Mouse (Mus musculus) forebrain, embryonic 11.5 days (tissue): Measurements from ENCODE around the gene Gfra1. TPM values are rescaled to one million over a fixed set of nuclear protein-coding genes. Genes with fewer than 3 reads are reported as not detected.

ENCODE experiments used
- ATAC-seq: fragments of 200-750 bp; cut with Nextera tagmentation; replicated peaks from 2 replicates; pipeline ENCODE4 v1.8.0; 2017; ENCODE audit warnings: moderate TSS enrichment; ENCODE audit not compliant: low FRiP score
- DNase-seq: peaks from one replicate; pipeline ENCODE4 v3.0.0-alpha.2; 2017; ENCODE audit warnings: low spot score
- H3K27ac ChIP-seq: fragments of 300-500 bp; sonication (generic); 2 replicates; pipeline ENCODE4 v1.5.1; 2014; ENCODE audit warnings: low read depth, low read length
- H3K27me3 ChIP-seq: fragments of 300-500 bp; sonication (generic); 2 replicates; pipeline ENCODE4 v1.6.1; 2014; ENCODE audit warnings: mild to moderate bottlenecking, low read length, mixed read lengths; ENCODE audit not compliant: control insufficient read depth, insufficient read depth
- H3K36me3 ChIP-seq: fragments of 300-500 bp; sonication (generic); 2 replicates; pipeline ENCODE4 v1.6.1; 2014; ENCODE audit warnings: mild to moderate bottlenecking, low read length, moderate library complexity, mixed read lengths; ENCODE audit not compliant: control insufficient read depth, insufficient read depth
- H3K4me1 ChIP-seq: fragments of 300-500 bp; sonication (generic); replicated peaks from 2 replicates; pipeline ENCODE4 v1.6.1; 2014; ENCODE audit warnings: low read length, mixed read lengths; ENCODE audit not compliant: control insufficient read depth, insufficient read depth
- H3K4me2 ChIP-seq: fragments of 300-500 bp; sonication (generic); 2 replicates; pipeline ENCODE4 v1.6.1; 2014; ENCODE audit warnings: low read depth, mild to moderate bottlenecking, low read length, moderate library complexity, mixed read lengths; ENCODE audit not compliant: severe bottlenecking
- H3K4me3 ChIP-seq: fragments of 300-500 bp; sonication (generic); 2 replicates; pipeline ENCODE4 v1.5.1; 2014; ENCODE audit warnings: low read depth, low read length
- H3K9ac ChIP-seq: fragments of 300-500 bp; sonication (generic); 2 replicates; pipeline ENCODE4 v1.6.1; 2014; ENCODE audit warnings: low read length
- H3K9me3 ChIP-seq: fragments of 300-500 bp; sonication (generic); 2 replicates; pipeline ENCODE4 v1.6.1; 2016; ENCODE audit warnings: low read length, mixed read lengths; ENCODE audit not compliant: control insufficient read depth
- WGBS: fragments of 180-500 bp; shearing (Covaris S2); extraction: QIAGEN DNeasy Blood & Tissue Kit; methylation state at CpG from one replicate; pipeline ENCODE4 v1.1.7; 2014; 5-methylcytosine and 5-hydroxymethylcytosine counted together
- polyA plus RNA-seq: library from polyadenylated mRNA; unstranded; fragments of >200 nt; fragmentation: Nextera tagmentation; extraction: Ambion mirVana; gene quantifications from 2 replicates; pipeline ENCODE4 v1.2.1, GENCODE M21; 2014

The Gfra1 gene
- 9.6 and 10.0 TPM in 2 replicates for polyA plus RNA-seq

DNA sequence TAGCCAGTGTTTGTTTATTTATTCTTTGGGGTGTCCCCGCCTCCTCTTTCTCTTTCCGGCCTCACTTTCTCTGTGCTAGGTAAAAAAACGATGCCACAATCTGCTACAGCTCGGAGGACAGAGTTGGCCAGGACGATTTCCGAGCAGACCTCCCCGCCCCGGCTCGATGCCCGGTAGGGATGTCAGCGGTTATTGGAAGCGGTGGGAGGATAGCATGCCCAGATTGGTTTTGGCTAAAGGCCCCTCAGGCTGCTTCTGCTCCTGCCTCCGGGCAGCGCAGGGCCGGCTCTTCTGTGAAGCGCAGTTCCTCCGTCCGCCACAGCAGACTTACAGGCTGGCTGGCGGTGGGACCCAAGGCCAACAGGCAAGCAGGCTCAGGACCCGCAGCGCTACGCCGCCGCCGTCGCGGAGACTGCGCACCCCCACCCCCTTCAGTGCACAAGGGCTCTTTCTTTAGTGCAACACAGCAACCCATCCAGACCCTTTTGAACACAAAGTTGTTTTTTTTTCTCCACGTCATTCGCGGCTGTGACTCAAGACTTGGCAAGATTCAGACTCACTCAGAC, at the start of gene Gfra1:
TSS of gene Gfra1 (minus strand) at position 414 of the 566 bp plus-strand sequence.
- peak within 1 kb of the TSS; percentile 18; the same call in 1 of the 2 replicates for H3K27ac ChIP-seq
- DNase-seq (peak; percentile 86), ATAC-seq (peak; percentile 45; the same call in 1 of the 2 replicates)
- WGBS: under 1% methylated on average over 31 of the region's 31 CpGs
- peaks cover 19% of the 10 kb centered on the region for H3K4me1 ChIP-seq
- H3K9me3 ChIP-seq: no peaks in the 10 kb centered on the region
- peak within 1 kb of the TSS; percentile 46 for H3K4me3 ChIP-seq
- peaks cover 46% of the 10 kb centered on the region for H3K27me3 ChIP-seq
- peak within 1 kb of the TSS; percentile 99 for H3K4me2 ChIP-seq
- peak within 1 kb of the TSS; percentile 56 for H3K9ac ChIP-seq
- no peaks in the 10 kb centered on the region for H3K36me3 ChIP-seq

DNA sequence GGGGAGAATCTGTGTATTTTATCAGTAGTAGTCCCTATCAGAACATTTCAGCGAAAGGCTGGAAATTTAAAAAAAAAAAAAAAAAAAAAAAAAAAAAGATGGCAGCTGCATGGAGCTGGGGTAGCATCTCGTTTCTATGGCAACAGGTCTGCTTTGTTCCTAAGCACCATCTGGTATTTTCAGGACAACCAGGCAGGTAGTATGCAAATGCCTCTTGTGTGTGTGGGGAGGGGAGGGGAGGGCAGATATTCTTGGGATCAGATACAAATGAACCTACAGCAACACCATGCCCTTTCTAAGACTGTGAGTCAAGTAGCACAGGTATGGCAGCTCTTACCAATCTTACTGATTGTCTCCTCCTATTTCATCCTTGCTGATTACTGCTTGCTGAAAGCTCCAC, 44.3 kb upstream of the Gfra1 start:
- Histone ChIP-seq H3K27me3 (no peaks in the 10 kb centered on the region), H3K9me3 (no peaks in the 10 kb centered on the region), H3K4me3 (no peak overlapping the region), H3K4me2 (no peak overlapping the region), H3K27ac (no peak overlapping the region), H3K4me1 (no peaks in the 10 kb centered on the region), H3K9ac (no peak overlapping the region), H3K36me3 (no peaks in the 10 kb centered on the region)
- WGBS: 67% methylated on average over 2 of the region's 2 CpGs
- DNase-seq (no peak), ATAC-seq (no peak)

DNA sequence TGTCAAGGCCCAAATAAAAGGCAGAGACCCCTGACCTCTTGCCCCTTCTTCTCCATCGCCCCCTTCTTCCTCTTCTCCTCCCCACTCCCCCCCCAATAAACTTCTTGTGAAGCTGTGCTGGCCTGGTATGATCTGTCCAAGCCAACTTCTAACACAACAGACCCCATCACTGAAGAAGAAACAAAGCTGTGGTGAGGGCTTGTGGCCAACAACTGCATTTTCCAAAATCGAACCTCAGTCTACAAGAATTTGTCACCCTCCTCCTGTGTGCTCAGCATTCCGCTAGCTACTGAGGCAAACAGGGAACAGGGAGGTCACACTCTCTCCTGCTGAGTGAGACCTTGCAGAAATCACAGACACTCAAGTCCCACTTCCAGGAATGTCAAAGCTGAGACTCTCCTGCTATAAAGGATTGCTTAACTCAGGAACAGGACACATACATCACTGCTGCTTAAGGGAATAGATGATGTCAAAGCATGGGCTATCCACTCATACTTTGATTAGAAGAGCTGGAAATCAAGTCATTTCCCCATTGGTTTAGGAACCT, 43.8 kb upstream of the Gfra1 start:
- Histone ChIP-seq H3K4me2 (no peak overlapping the region), H3K4me3 (no peak overlapping the region), H3K9me3 (no peaks in the 10 kb centered on the region), H3K4me1 (no peaks in the 10 kb centered on the region), H3K27me3 (no peaks in the 10 kb centered on the region), H3K27ac (no peak overlapping the region), H3K36me3 (no peaks in the 10 kb centered on the region), H3K9ac (no peak overlapping the region)
- DNase-seq (no peak), ATAC-seq (no peak)
- 75% methylated on average over 3 of the region's 3 CpGs for WGBS

DNA sequence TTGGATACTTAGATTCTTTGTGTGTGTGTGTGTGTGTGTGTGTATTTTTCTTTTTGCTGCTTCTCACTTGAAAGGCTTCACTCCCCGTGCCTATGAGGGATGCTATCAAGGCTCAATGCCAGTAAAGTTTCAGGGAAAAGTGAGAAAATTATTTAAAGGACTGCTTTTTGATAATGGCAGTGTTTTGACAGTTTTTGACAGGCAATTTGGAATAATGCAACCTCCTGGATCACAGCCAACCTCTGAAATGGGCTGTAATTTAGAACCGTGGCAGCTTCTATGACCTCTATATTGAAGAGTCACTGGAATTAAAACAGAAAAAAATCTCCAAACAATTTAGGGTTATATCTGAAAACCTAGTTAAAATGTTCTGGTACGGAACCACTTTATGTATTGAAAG, 41.4 kb upstream of the Gfra1 start:
- Histone ChIP-seq H3K4me1 (no peaks in the 10 kb centered on the region), H3K36me3 (no peaks in the 10 kb centered on the region), H3K4me2 (no peak overlapping the region), H3K9ac (no peak overlapping the region), H3K27me3 (no peaks in the 10 kb centered on the region), H3K27ac (no peak overlapping the region), H3K9me3 (no peaks in the 10 kb centered on the region), H3K4me3 (no peak overlapping the region)
- WGBS: 63% methylated on average over 3 of the region's 3 CpGs
- ATAC-seq (no peak), DNase-seq (no peak)

DNA sequence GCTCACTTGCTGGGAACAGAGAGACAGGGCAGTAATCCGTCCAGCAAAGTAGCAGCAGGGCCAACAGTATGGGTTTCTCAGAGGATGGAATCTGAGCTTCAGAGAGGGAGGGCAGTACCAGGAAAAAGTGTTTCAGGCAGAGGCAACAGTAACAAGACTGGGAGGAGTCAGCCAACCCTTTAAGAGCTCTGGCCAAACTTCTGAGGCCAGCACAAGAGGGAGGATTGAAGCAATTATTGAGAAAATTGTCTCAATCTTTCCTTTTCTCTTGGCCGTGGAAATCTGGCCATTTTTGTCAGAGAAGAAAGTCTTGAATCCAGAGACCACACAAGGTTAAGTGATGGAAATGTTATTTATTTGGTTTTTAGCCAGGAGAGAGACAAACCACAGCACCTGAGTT, 31.0 kb upstream of the Gfra1 start:
- H3K27me3 ChIP-seq: no peaks in the 10 kb centered on the region
- no peaks in the 10 kb centered on the region for H3K9me3 ChIP-seq
- ATAC-seq (no peak), DNase-seq (no peak)
- H3K9ac ChIP-seq: no peak overlapping the region
- H3K4me3 ChIP-seq: no peak overlapping the region
- no peaks in the 10 kb centered on the region for H3K4me1 ChIP-seq
- WGBS: 58% methylated on average over 2 of the region's 2 CpGs
- no peaks in the 10 kb centered on the region for H3K36me3 ChIP-seq
- no peak overlapping the region for H3K27ac ChIP-seq
- H3K4me2 ChIP-seq: no peak overlapping the region

DNA sequence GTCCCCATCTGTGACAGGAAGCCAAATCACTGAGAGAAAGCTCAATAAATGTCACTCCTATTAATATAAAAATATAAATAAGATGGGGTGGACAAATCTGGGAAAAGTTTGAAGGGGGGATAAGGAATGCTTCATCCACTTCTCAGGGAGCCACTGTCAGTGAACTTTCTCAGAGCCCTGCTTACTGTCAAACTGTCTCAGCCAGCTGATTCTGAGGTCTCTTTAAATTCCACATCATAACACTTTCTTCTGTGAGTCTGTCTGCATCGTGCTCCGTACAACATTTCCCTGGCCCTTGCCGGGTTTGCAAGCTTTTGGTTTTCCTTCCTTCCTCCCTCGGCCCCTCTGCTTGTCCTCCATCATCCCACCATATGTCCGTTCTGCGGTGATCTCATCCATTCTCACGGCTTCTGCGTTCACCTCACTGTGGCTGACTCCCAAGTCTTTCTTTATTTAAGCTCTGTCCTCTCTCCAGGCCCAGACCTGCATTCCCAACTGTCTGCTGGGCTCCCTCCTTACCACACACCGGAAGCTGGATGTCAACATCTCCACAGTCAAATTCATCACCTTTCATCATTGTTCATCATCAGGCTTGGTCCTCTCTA, 26.8 kb upstream of the Gfra1 start:
- Histone ChIP-seq H3K9ac (no peak overlapping the region), H3K9me3 (no peaks in the 10 kb centered on the region), H3K36me3 (no peaks in the 10 kb centered on the region), H3K4me3 (no peak overlapping the region), H3K27ac (no peak overlapping the region), H3K4me2 (no peak overlapping the region), H3K4me1 (no peaks in the 10 kb centered on the region), H3K27me3 (no peaks in the 10 kb centered on the region)
- ATAC-seq (no peak), DNase-seq (no peak)
- WGBS: 92% methylated on average over 9 of the region's 9 CpGs

DNA sequence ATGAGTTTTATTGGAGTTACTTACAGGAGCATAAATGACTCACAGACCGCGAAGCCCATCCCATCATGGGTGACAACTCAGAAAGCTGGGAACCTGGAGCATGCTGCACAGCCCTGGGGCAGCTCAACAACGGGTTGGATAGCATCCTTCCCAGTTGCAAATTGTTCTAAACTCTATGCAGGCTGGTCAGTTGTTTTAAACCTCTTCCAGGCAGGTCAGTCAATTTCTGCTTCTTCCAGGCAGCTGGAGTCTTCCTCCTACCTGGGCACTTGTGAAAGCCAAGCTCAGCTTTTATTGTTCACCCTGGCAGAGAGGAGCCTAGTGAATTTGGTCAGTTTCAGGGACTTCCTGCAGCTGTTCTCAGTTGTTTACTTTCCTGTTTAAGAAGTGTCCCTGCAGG, 18.5 kb upstream of the Gfra1 start:
- WGBS: 92% methylated on average over 3 of the region's 3 CpGs
- no peak overlapping the region for H3K4me3 ChIP-seq
- ATAC-seq (no peak), DNase-seq (no peak)
- no peak overlapping the region for H3K4me2 ChIP-seq
- no peaks in the 10 kb centered on the region for H3K4me1 ChIP-seq
- no peak overlapping the region for H3K27ac ChIP-seq
- H3K27me3 ChIP-seq: no peaks in the 10 kb centered on the region
- no peaks in the 10 kb centered on the region for H3K9me3 ChIP-seq
- no peaks in the 10 kb centered on the region for H3K36me3 ChIP-seq
- no peak overlapping the region for H3K9ac ChIP-seq

DNA sequence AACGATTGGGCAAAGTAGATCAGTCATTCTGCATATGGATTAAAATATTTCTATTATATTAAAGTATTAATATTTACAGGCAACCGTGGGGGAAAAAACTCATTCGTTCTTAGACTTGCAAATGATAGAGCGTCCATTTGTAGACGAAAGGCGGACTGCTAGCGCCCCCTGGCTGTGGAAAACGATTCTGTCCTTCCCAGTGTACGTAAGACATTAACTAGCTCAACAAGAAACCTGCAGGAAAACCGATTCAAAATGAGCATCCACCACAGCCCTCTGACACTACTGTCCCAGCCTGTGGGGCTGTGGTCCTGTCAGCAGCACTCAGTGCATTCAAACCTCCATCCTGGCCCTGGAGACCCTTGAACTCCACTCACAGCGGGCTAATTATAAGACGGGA, 13.7 kb upstream of the Gfra1 start:
- Histone ChIP-seq H3K9ac (no peak overlapping the region), H3K4me2 (no peak overlapping the region), H3K27ac (no peak overlapping the region), H3K27me3 (no peaks in the 10 kb centered on the region; the same call in 1 of the 2 replicates), H3K4me1 (no peaks in the 10 kb centered on the region; the same call in 1 of the 2 replicates), H3K4me3 (no peak overlapping the region), H3K9me3 (no peaks in the 10 kb centered on the region), H3K36me3 (no peaks in the 10 kb centered on the region)
- ATAC-seq (0 out of 2 replicates have a peak, but pooled peaks have one; percentile 15), DNase-seq (peak; percentile 92)
- 22% methylated on average over 12 of the region's 12 CpGs for WGBS
